Mouse (Mus musculus): ENCODE data around the gene Gse1. TPM values are rescaled to one million over a fixed set of nuclear protein-coding genes. Genes with fewer than 3 reads are reported as not detected.

Gse1 gene
- polyA plus RNA-seq, 1 experiment from 2014 or later = 20.7 TPM

GRCm38 (mm10) chr8:120273430-120273829, 45.2 kb downstream of the Gse1 start:
- no peaks in the 10 kb centered on the region for H3K9me3 ChIP-seq (ENCODE audit: control insufficient read depth, low read length)
- H3K27me3 ChIP-seq (ENCODE audit: control insufficient read depth, insufficient read depth, low read length) = peaks cover 3% of the 10 kb centered on the region
- H3K4me3 ChIP-seq (ENCODE audit: low read depth, low read length) = no peak overlapping the region
- H3K27ac ChIP-seq (ENCODE audit: low read depth, low read length) = no peak overlapping the region
- H3K4me2 ChIP-seq = no peak overlapping the region
- DNase-seq (ENCODE audit: low spot score, missing footprints) (no peak), ATAC-seq (ENCODE audit: low FRiP score) (no peak)
- no peak overlapping the region for H3K9ac ChIP-seq (ENCODE audit: low read length)
- H3K36me3 ChIP-seq (ENCODE audit: control insufficient read depth, insufficient read depth, low read length) = no peaks in the 10 kb centered on the region
- peaks cover 41% of the 10 kb centered on the region for H3K4me1 ChIP-seq (ENCODE audit: control insufficient read depth, insufficient read depth, low read length)
- WGBS = 86% methylated on average over 4 of the region's 4 CpGs

DNA sequence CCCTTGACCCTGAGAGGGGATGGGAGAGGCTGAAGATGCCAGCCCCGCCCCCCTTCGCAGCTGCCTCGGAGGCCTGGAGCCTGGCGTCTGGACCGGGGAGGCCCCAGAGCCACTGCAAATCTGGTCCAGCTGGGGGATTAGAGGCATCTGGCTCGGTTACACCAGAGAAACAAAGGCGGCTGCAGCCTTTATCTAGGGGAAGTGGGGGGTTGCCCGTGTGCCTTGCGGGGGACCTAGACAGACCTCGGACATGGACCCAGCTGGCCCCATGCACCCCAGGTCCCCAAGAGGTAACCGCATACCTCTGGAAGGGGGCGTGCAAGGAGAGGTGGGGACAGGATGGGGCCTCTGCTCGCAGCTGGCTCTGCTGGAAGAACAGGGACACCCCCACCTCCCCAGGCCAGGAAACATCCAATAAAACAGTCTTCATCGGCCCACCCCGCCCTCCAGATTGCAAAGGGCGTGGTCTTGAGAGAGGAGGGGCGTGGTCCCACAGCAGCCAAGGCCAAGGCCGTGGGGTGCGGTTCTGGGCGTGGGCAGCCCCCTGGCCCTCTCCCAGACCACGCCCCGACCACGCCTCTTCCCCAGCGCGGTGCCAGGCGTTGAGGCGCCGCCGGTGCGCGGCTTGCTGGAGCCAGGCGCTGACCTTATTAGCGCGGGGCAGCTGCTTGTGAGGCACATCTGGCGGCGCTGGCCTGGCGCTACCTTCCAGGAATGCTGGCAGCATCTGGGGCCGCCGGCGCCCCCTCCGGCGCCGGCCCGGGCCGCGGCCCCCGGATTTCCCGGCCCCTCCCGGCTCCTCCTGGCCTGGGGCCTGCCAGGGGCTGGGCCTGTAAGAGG, 48.0 kb downstream of the Gse1 start:
- Histone ChIP-seq H3K4me1 (ENCODE audit: control insufficient read depth, insufficient read depth, low read length) (peaks cover 51% of the 10 kb centered on the region), H3K4me2 (peak overlapping the region; percentile 75), H3K27ac (ENCODE audit: low read depth, low read length) (peak overlapping the region; percentile 93), H3K9me3 (ENCODE audit: control insufficient read depth, low read length) (no peaks in the 10 kb centered on the region), H3K27me3 (ENCODE audit: control insufficient read depth, insufficient read depth, low read length) (peaks cover 3% of the 10 kb centered on the region), H3K9ac (ENCODE audit: low read length) (peak overlapping the region; percentile 58), H3K36me3 (ENCODE audit: control insufficient read depth, insufficient read depth, low read length) (no peaks in the 10 kb centered on the region), H3K4me3 (ENCODE audit: low read depth, low read length) (peak overlapping the region; percentile 28)
- WGBS = under 1% methylated on average over 49 of the region's 49 CpGs
- peak; percentile 87 for ATAC-seq (ENCODE audit: low FRiP score)
- peak; percentile 99 for DNase-seq (ENCODE audit: low spot score, missing footprints)

DNA sequence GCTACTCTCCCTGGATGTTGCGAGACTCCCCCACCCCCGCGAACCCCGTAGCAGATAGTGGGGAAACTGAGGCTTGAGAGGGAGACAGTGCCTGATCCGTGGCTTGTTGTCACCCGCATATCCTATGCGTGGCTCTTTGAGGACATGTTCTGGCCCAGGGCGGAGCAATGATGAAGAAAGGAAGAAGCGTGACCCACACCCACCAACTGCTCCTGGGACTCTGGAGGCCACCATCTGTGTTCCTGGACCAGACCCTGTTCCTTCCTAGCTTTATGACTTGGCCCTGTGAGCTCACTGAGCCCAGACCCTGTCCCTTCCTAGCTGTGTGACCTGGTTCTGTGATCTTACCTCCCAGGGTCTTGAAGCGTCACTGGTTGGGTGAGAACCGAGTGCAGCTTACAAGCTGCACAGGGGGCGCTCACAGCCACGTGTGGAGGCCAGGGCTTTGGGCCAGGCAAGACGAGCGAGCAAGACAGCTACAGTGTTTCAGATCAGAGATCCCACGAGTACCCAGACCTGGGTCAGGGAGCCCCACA, 48.7 kb downstream of the Gse1 start:
- Histone ChIP-seq H3K4me3 (ENCODE audit: low read depth, low read length) (peak overlapping the region; percentile 28), H3K27me3 (ENCODE audit: control insufficient read depth, insufficient read depth, low read length) (peaks cover 3% of the 10 kb centered on the region), H3K9ac (ENCODE audit: low read length) (peak overlapping the region; percentile 58), H3K36me3 (ENCODE audit: control insufficient read depth, insufficient read depth, low read length) (no peaks in the 10 kb centered on the region), H3K4me1 (ENCODE audit: control insufficient read depth, insufficient read depth, low read length) (peaks cover 54% of the 10 kb centered on the region), H3K4me2 (peak overlapping the region; percentile 75), H3K27ac (ENCODE audit: low read depth, low read length) (peak overlapping the region; percentile 93), H3K9me3 (ENCODE audit: control insufficient read depth, low read length) (no peaks in the 10 kb centered on the region)
- DNase-seq (ENCODE audit: low spot score, missing footprints) (peak; percentile 95), ATAC-seq (ENCODE audit: low FRiP score) (no peak)
- 4% methylated on average over 16 of the region's 16 CpGs for WGBS

GRCm38 (mm10) chr8:120278009-120278408, 49.8 kb downstream of the Gse1 start:
- H3K36me3 ChIP-seq (ENCODE audit: control insufficient read depth, insufficient read depth, low read length) = no peaks in the 10 kb centered on the region
- ATAC-seq (ENCODE audit: low FRiP score) (no peak), DNase-seq (ENCODE audit: low spot score, missing footprints) (no peak)
- peaks cover 3% of the 10 kb centered on the region for H3K27me3 ChIP-seq (ENCODE audit: control insufficient read depth, insufficient read depth, low read length)
- no peak overlapping the region for H3K4me3 ChIP-seq (ENCODE audit: low read depth, low read length)
- no peak overlapping the region for H3K9ac ChIP-seq (ENCODE audit: low read length)
- no peak overlapping the region for H3K27ac ChIP-seq (ENCODE audit: low read depth, low read length)
- WGBS = 76% methylated on average over 14 of the region's 14 CpGs
- H3K9me3 ChIP-seq (ENCODE audit: control insufficient read depth, low read length) = no peaks in the 10 kb centered on the region
- peaks cover 61% of the 10 kb centered on the region for H3K4me1 ChIP-seq (ENCODE audit: control insufficient read depth, insufficient read depth, low read length)
- no peak overlapping the region for H3K4me2 ChIP-seq

DNA sequence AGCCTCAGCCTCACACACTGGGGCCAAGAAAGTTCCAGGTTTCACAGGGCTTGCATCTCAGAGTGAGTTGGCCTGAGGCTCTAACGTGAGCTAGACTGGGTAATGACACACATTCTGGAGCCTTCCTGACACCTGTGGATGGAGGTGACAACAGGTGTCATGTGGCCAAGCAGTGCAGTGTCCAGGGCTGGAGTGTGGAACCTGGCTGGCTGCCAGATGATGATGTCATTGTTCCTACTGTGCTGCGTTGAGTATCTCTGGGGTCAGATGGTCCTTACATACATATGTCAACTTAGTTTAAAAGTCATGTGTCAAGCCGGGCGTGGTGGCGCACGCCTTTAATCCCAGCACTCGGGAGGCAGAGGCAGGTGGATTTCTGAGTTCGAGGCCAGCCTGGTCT, 51.2 kb downstream of the Gse1 start:
- no peak overlapping the region for H3K4me2 ChIP-seq
- 93% methylated on average over 8 of the region's 8 CpGs for WGBS
- H3K27me3 ChIP-seq (ENCODE audit: control insufficient read depth, insufficient read depth, low read length) = 0 out of 2 replicates have a peak, but pooled peaks cover 3% of the 10 kb centered on the region
- peaks cover 66% of the 10 kb centered on the region for H3K4me1 ChIP-seq (ENCODE audit: control insufficient read depth, insufficient read depth, low read length)
- H3K4me3 ChIP-seq (ENCODE audit: low read depth, low read length) = no peak overlapping the region
- DNase-seq (ENCODE audit: low spot score, missing footprints) = no peak
- ATAC-seq (ENCODE audit: low FRiP score) = no peak
- no peak overlapping the region for H3K27ac ChIP-seq (ENCODE audit: low read depth, low read length)
- no peaks in the 10 kb centered on the region for H3K9me3 ChIP-seq (ENCODE audit: control insufficient read depth, low read length)
- no peaks in the 10 kb centered on the region for H3K36me3 ChIP-seq (ENCODE audit: control insufficient read depth, insufficient read depth, low read length)
- H3K9ac ChIP-seq (ENCODE audit: low read length) = no peak overlapping the region

- DNase-seq (ENCODE audit: low spot score, missing footprints) (peak; percentile 98), ATAC-seq (ENCODE audit: low FRiP score) (no peak)
- Histone ChIP-seq H3K27ac (ENCODE audit: low read depth, low read length) (no peak overlapping the region; the same call in 1 of the 2 replicates), H3K27me3 (ENCODE audit: control insufficient read depth, insufficient read depth, low read length) (0 out of 2 replicates have a peak, but pooled peaks cover 3% of the 10 kb centered on the region), H3K4me1 (ENCODE audit: control insufficient read depth, insufficient read depth, low read length) (peaks cover 60% of the 10 kb centered on the region), H3K4me3 (ENCODE audit: low read depth, low read length) (no peak overlapping the region), H3K4me2 (no peak overlapping the region), H3K9ac (ENCODE audit: low read length) (no peak overlapping the region), H3K9me3 (ENCODE audit: control insufficient read depth, low read length) (no peaks in the 10 kb centered on the region), H3K36me3 (ENCODE audit: control insufficient read depth, insufficient read depth, low read length) (no peaks in the 10 kb centered on the region)
- WGBS = 18% methylated on average over 4 of the region's 4 CpGs
Measured at GRCm38 (mm10) chr8:120281487-120281886, 53.2 kb downstream of the Gse1 start.

GRCm38 (mm10) chr8:120282465-120282864, 54.2 kb downstream of the Gse1 start:
- H3K27me3 ChIP-seq (ENCODE audit: control insufficient read depth, insufficient read depth, low read length) = 0 out of 2 replicates have a peak, but pooled peaks cover 3% of the 10 kb centered on the region
- H3K9me3 ChIP-seq (ENCODE audit: control insufficient read depth, low read length) = no peaks in the 10 kb centered on the region
- no peaks in the 10 kb centered on the region for H3K36me3 ChIP-seq (ENCODE audit: control insufficient read depth, insufficient read depth, low read length)
- H3K9ac ChIP-seq (ENCODE audit: low read length) = peak overlapping the region; percentile 22; the same call in 1 of the 2 replicates
- no peak for ATAC-seq (ENCODE audit: low FRiP score)
- H3K27ac ChIP-seq (ENCODE audit: low read depth, low read length) = 0 out of 2 replicates have a peak overlapping the region, but pooled peaks have one; percentile 7
- no peak overlapping the region for H3K4me2 ChIP-seq
- DNase-seq (ENCODE audit: low spot score, missing footprints) = no peak
- H3K4me1 ChIP-seq (ENCODE audit: control insufficient read depth, insufficient read depth, low read length) = peaks cover 50% of the 10 kb centered on the region
- WGBS = 50% methylated on average over 5 of the region's 5 CpGs
- H3K4me3 ChIP-seq (ENCODE audit: low read depth, low read length) = no peak overlapping the region

- no peaks in the 10 kb centered on the region for H3K36me3 ChIP-seq (ENCODE audit: control insufficient read depth, insufficient read depth, low read length)
- H3K4me3 ChIP-seq (ENCODE audit: low read depth, low read length) = no peak overlapping the region
- no peak overlapping the region for H3K27ac ChIP-seq (ENCODE audit: low read depth, low read length)
- DNase-seq (ENCODE audit: low spot score, missing footprints) = no peak
- H3K4me2 ChIP-seq = no peak overlapping the region
- WGBS = 46% methylated on average over 9 of the region's 9 CpGs
- peaks cover 55% of the 10 kb centered on the region for H3K4me1 ChIP-seq (ENCODE audit: control insufficient read depth, insufficient read depth, low read length)
- no peaks in the 10 kb centered on the region for H3K27me3 ChIP-seq (ENCODE audit: control insufficient read depth, insufficient read depth, low read length)
- no peak for ATAC-seq (ENCODE audit: low FRiP score)
- no peaks in the 10 kb centered on the region for H3K9me3 ChIP-seq (ENCODE audit: control insufficient read depth, low read length)
- no peak overlapping the region; the same call in 1 of the 2 replicates for H3K9ac ChIP-seq (ENCODE audit: low read length)
Measured at GRCm38 (mm10) chr8:120284265-120284664, 56.0 kb downstream of the Gse1 start.

DNA sequence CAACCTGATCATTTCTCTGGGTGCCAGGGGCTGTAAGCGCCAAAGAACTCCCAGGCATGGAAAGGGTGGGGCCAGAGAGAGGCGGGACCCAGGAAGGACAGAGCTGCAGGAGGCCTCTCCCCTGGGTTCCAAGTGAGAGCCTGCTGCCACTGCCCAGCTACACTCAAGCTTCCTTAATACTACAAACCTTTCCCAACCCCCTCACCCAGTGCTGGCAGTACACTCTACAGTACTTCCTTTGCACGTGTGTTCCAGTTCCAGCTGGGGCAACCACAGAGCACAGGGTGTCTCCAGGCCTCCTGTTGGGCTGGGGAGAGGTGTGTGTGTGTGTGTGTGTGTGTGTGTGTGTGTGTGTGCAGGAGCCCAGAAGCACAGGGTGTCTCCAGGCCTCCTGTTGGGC, 56.8 kb downstream of the Gse1 start:
- WGBS = 59% methylated on average over 3 of the region's 3 CpGs
- H3K4me3 ChIP-seq (ENCODE audit: low read depth, low read length) = no peak overlapping the region
- no peaks in the 10 kb centered on the region for H3K36me3 ChIP-seq (ENCODE audit: control insufficient read depth, insufficient read depth, low read length)
- ATAC-seq (ENCODE audit: low FRiP score) (no peak), DNase-seq (ENCODE audit: low spot score, missing footprints) (no peak)
- H3K4me2 ChIP-seq = no peak overlapping the region
- H3K4me1 ChIP-seq (ENCODE audit: control insufficient read depth, insufficient read depth, low read length) = peaks cover 62% of the 10 kb centered on the region
- no peaks in the 10 kb centered on the region for H3K9me3 ChIP-seq (ENCODE audit: control insufficient read depth, low read length)
- H3K27ac ChIP-seq (ENCODE audit: low read depth, low read length) = no peak overlapping the region
- H3K27me3 ChIP-seq (ENCODE audit: control insufficient read depth, insufficient read depth, low read length) = no peaks in the 10 kb centered on the region
- 0 out of 2 replicates have a peak overlapping the region, but pooled peaks have one; percentile 9 for H3K9ac ChIP-seq (ENCODE audit: low read length)
